Mouse (Mus musculus) limb, embryonic 15.5 days (tissue): ENCODE data around the gene Hcar2. TPM values are rescaled to one million over a fixed set of nuclear protein-coding genes. Genes with fewer than 3 reads are reported as not detected.

Experiments used
- ATAC-seq: fragments of 200-750 bp; cut with Nextera tagmentation; 2 replicates; pipeline ENCODE4 v1.8.0; 2017; ENCODE audit warnings: low read depth, moderate TSS enrichment; ENCODE audit not compliant: insufficient number of reproducible peaks, low FRiP score, low TSS enrichment
- H3K27ac ChIP-seq: fragments of 300-500 bp; sonication (generic); 2 replicates; pipeline ENCODE4 v1.5.1; 2015; ENCODE audit warnings: moderate library complexity, mild to moderate bottlenecking, inconsistent platforms
- H3K27me3 ChIP-seq: fragments of 300-500 bp; sonication (generic); 2 replicates; pipeline ENCODE4 v1.6.1; 2015; ENCODE audit warnings: inconsistent platforms
- H3K36me3 ChIP-seq: fragments of 300-500 bp; sonication (generic); 2 replicates; pipeline ENCODE4 v1.6.1; 2015; ENCODE audit warnings: inconsistent platforms
- H3K4me1 ChIP-seq: fragments of 300-500 bp; sonication (generic); 2 replicates; pipeline ENCODE4 v1.6.1; 2015; ENCODE audit warnings: inconsistent platforms
- H3K4me2 ChIP-seq: fragments of 300-500 bp; sonication (generic); 2 replicates; pipeline ENCODE4 v1.6.1; 2015; ENCODE audit warnings: mild to moderate bottlenecking, inconsistent platforms
- H3K4me3 ChIP-seq: fragments of 300-500 bp; sonication (generic); 2 replicates; pipeline ENCODE4 v1.5.1; 2015; ENCODE audit warnings: mild to moderate bottlenecking, inconsistent platforms
- H3K9ac ChIP-seq: fragments of 300-500 bp; sonication (generic); 2 replicates; pipeline ENCODE4 v1.6.1; 2015; ENCODE audit warnings: inconsistent platforms
- H3K9me3 ChIP-seq: fragments of 300-500 bp; sonication (generic); 2 replicates; pipeline ENCODE4 v1.6.1; 2016; ENCODE audit warnings: inconsistent platforms
- WGBS: fragments of 180-500 bp; shearing (Covaris S2); methylation state at CpG from one replicate; pipeline ENCODE4 v1.1.7; 2015; 5-methylcytosine and 5-hydroxymethylcytosine counted together
- polyA plus RNA-seq: library from polyadenylated mRNA; unstranded; fragments of >200 nt; fragmentation: Nextera tagmentation; extraction: Ambion mirVana; gene quantifications from 2 replicates; pipeline ENCODE4 v1.2.1, GENCODE M21; 2015

Gene Hcar2
- polyA plus RNA-seq, 1 experiment from 2014 or later = 9.4 TPM

DNA sequence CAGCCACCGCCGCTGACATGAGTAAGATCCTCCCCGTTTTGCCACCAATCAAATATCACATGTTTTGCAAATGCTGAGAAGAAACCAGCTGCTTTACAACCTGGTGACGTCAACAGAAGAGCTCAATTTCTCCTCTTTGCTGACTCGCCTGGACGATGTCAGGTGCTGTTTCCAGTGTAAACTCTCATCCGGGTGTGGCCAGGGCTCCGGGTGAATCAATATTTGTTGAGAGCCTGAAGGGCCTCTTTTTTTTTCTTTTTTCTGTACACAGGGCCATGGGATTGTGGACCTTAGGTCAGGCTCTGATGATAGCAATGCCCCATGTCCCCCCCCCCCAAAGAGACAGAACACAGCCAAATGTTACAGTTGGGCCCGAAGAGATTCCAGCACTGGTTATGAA lies 10.8 kb downstream of the Hcar2 start:
- 78% methylated on average over 9 of the region's 9 CpGs for WGBS
- Histone ChIP-seq H3K9ac (no peak overlapping the region), H3K27me3 (no peaks in the 10 kb centered on the region), H3K9me3 (no peaks in the 10 kb centered on the region), H3K36me3 (no peaks in the 10 kb centered on the region), H3K4me3 (no peak overlapping the region), H3K4me2 (no peak overlapping the region), H3K4me1 (no peaks in the 10 kb centered on the region), H3K27ac (no peak overlapping the region)
- ATAC-seq = no peak

DNA sequence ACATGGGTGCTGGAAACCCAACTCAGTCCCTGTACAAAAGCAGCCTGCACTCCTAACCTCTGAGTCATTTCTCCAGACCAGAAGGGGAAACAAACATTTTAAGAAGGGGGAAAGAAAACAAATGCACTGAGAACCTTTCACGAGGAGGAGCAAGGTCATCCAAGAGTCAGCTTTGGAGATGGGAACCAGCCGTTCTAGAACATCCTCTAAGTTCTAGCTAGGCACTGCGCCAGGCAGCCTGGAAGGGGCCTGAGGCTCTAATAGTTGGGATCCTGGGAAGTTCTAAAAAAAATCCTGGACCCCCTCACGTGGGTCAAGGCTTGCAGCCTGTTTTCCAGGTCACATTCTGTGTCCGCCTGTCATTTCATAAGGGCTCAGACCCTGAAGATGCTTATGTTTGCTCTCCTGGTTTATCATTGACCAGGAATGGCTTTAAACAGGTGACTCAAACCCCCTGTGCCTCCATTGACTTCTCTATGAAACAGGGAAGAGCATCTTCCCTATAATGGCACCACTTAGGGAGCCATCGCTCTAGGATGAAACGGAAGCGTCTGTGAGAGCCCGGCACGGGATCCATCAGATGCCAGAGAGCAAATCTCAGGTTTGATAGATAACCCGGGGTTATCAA lies 11.3 kb downstream of the Hcar2 start:
- H3K9ac ChIP-seq = no peak overlapping the region
- no peaks in the 10 kb centered on the region for H3K9me3 ChIP-seq
- no peak overlapping the region for H3K4me2 ChIP-seq
- no peaks in the 10 kb centered on the region for H3K27me3 ChIP-seq
- no peak overlapping the region for H3K27ac ChIP-seq
- no peak for ATAC-seq
- 84% methylated on average over 11 of the region's 11 CpGs for WGBS
- no peak overlapping the region for H3K4me3 ChIP-seq
- H3K4me1 ChIP-seq = no peaks in the 10 kb centered on the region
- H3K36me3 ChIP-seq = no peaks in the 10 kb centered on the region

GRCm38 (mm10) chr5:123851398-123851797 lies 13.9 kb downstream of the Hcar2 start:
- no peaks in the 10 kb centered on the region for H3K27me3 ChIP-seq
- H3K4me1 ChIP-seq = no peaks in the 10 kb centered on the region
- H3K4me2 ChIP-seq = no peak overlapping the region
- H3K9me3 ChIP-seq = no peaks in the 10 kb centered on the region
- 40% methylated on average over 2 of the region's 2 CpGs for WGBS
- no peak overlapping the region for H3K4me3 ChIP-seq
- no peaks in the 10 kb centered on the region for H3K36me3 ChIP-seq
- no peak for ATAC-seq
- H3K27ac ChIP-seq = no peak overlapping the region
- no peak overlapping the region for H3K9ac ChIP-seq

GRCm38 (mm10) chr5:123844316-123844715 lies 21.0 kb downstream of the Hcar2 start:
- Histone ChIP-seq H3K36me3 (no peaks in the 10 kb centered on the region), H3K9ac (no peak overlapping the region), H3K4me3 (no peak overlapping the region), H3K27ac (no peak overlapping the region), H3K9me3 (no peaks in the 10 kb centered on the region), H3K27me3 (no peaks in the 10 kb centered on the region), H3K4me1 (peaks cover 2% of the 10 kb centered on the region; the same call in 1 of the 2 replicates), H3K4me2 (no peak overlapping the region)
- WGBS = 92% methylated on average over 14 of the region's 14 CpGs
- no peak for ATAC-seq

GRCm38 (mm10) chr5:123843816-123844215 lies 21.5 kb downstream of the Hcar2 start:
- ATAC-seq = no peak
- WGBS = 42% methylated on average over 4 of the region's 4 CpGs

GRCm38 (mm10) chr5:123842935-123843282 lies 22.4 kb downstream of the Hcar2 start:
- no peak for ATAC-seq
- Histone ChIP-seq H3K4me3 (no peak overlapping the region), H3K27me3 (no peaks in the 10 kb centered on the region), H3K4me1 (peaks cover 2% of the 10 kb centered on the region; the same call in 1 of the 2 replicates), H3K36me3 (no peaks in the 10 kb centered on the region), H3K27ac (no peak overlapping the region), H3K9me3 (no peaks in the 10 kb centered on the region), H3K4me2 (no peak overlapping the region), H3K9ac (no peak overlapping the region)
- WGBS = 49% methylated on average over 3 of the region's 3 CpGs

More at GRCm38 (mm10) chr5:123843816-123844215, 21.5 kb downstream of the Hcar2 start:
- no peak overlapping the region for H3K4me2 ChIP-seq
- H3K36me3 ChIP-seq = no peaks in the 10 kb centered on the region
- H3K27ac ChIP-seq = no peak overlapping the region
- H3K9me3 ChIP-seq = no peaks in the 10 kb centered on the region
- H3K4me1 ChIP-seq = peaks cover 2% of the 10 kb centered on the region; the same call in 1 of the 2 replicates
- H3K4me3 ChIP-seq = no peak overlapping the region
- H3K9ac ChIP-seq = no peak overlapping the region
- H3K27me3 ChIP-seq = no peaks in the 10 kb centered on the region

GRCm38 (mm10) chr5:123842221-123842934 lies 22.9 kb downstream of the Hcar2 start:
- 62% methylated on average over 11 of the region's 11 CpGs for WGBS
- no peaks in the 10 kb centered on the region for H3K36me3 ChIP-seq
- peaks cover 2% of the 10 kb centered on the region; the same call in 1 of the 2 replicates for H3K4me1 ChIP-seq
- no peak overlapping the region for H3K4me3 ChIP-seq
- no peak overlapping the region for H3K4me2 ChIP-seq
- no peak overlapping the region for H3K27ac ChIP-seq
- H3K9me3 ChIP-seq = no peaks in the 10 kb centered on the region
- H3K9ac ChIP-seq = no peak overlapping the region
- ATAC-seq = no peak
- H3K27me3 ChIP-seq = no peaks in the 10 kb centered on the region

DNA sequence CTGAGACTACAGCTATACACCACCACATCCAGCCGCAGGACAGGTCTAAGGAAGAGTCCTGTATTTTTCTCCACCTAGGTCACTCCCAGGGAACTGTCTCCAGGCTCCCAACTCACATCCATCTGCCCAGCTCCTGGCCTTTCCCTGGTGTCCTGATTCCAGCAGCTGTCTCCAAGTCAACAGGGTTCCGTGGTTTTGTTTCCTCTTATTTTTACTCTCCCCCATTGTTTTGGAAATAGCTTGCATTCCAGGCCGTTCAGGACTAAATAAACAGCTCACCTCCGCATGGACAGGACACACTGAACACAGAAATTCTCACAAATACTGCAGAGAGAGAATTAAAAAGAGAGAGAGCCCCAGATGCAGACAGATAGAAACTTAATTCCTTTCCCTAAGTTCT lies 27.9 kb downstream of the Hcar2 start:
- WGBS = 57% methylated on average over 4 of the region's 4 CpGs
- H3K4me1 ChIP-seq = peaks cover 2% of the 10 kb centered on the region; the same call in 1 of the 2 replicates
- ATAC-seq = no peak
- H3K9me3 ChIP-seq = no peaks in the 10 kb centered on the region
- H3K4me3 ChIP-seq = no peak overlapping the region
- no peaks in the 10 kb centered on the region for H3K27me3 ChIP-seq
- no peak overlapping the region for H3K27ac ChIP-seq
- no peak overlapping the region for H3K9ac ChIP-seq
- H3K36me3 ChIP-seq = no peaks in the 10 kb centered on the region
- H3K4me2 ChIP-seq = no peak overlapping the region

DNA sequence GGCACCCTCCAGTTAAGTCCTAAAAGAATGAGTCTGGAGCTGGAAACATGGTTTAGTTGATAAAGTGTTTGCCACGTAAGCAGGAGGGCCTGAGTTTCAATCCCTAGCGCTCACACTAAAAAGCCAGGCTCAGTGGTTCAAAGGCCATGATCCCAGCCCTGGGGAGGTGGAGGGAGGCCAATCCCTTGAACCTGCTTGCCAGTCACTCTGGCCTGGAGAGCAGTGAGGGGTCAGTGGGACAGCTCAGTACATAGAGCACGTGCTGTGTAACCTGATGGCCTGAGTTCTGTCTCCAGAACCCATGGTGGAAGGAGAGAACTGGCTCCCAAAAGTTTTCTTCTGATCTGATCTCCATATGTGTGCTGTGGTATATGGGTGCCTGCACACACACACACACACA lies 30.5 kb downstream of the Hcar2 start:
- H3K9ac ChIP-seq = no peak overlapping the region
- 78% methylated on average over 3 of the region's 3 CpGs for WGBS
- no peak overlapping the region for H3K27ac ChIP-seq
- H3K36me3 ChIP-seq = no peaks in the 10 kb centered on the region
- no peak overlapping the region for H3K4me3 ChIP-seq
- no peaks in the 10 kb centered on the region for H3K4me1 ChIP-seq
- no peaks in the 10 kb centered on the region for H3K27me3 ChIP-seq
- no peaks in the 10 kb centered on the region for H3K9me3 ChIP-seq
- no peak for ATAC-seq
- H3K4me2 ChIP-seq = no peak overlapping the region

DNA sequence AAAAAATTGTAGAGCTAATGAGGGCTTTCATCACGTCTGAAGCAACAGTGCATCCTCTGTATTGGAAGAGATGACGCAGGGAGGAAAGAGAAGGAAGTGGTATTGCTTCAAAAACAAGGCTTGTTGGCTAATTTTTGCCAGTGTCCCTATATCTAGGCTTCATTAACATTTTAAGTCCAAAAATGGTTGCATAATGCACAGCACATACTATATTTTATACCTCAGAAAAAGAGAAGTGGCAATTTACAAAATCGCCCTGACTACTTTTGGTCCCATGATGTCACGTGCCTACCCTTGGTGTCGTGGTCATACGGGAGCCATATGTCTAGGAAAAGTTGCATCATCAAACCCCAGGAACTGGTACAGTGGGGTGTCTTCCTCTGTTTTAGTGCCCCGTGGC lies 33.0 kb downstream of the Hcar2 start:
- H3K9ac ChIP-seq = no peak overlapping the region
- no peak for ATAC-seq
- H3K4me2 ChIP-seq = no peak overlapping the region
- no peaks in the 10 kb centered on the region for H3K36me3 ChIP-seq
- 85% methylated on average over 7 of the region's 7 CpGs for WGBS
- H3K27me3 ChIP-seq = no peaks in the 10 kb centered on the region
- no peak overlapping the region for H3K27ac ChIP-seq
- H3K4me1 ChIP-seq = 0 out of 2 replicates have a peak, but pooled peaks cover 4% of the 10 kb centered on the region
- H3K9me3 ChIP-seq = no peaks in the 10 kb centered on the region
- H3K4me3 ChIP-seq = no peak overlapping the region

GRCm38 (mm10) chr5:123827659-123828091 lies 37.6 kb downstream of the Hcar2 start:
- WGBS = 44% methylated on average over 6 of the region's 6 CpGs
- no peak for ATAC-seq
- H3K4me3 ChIP-seq = no peak overlapping the region
- H3K27ac ChIP-seq = no peak overlapping the region
- no peak overlapping the region for H3K9ac ChIP-seq
- H3K36me3 ChIP-seq = peaks cover 2% of the 10 kb centered on the region; the same call in 1 of the 2 replicates
- H3K9me3 ChIP-seq = no peaks in the 10 kb centered on the region
- H3K4me2 ChIP-seq = no peak overlapping the region
- H3K27me3 ChIP-seq = no peaks in the 10 kb centered on the region
- H3K4me1 ChIP-seq = 0 out of 2 replicates have a peak, but pooled peaks cover 4% of the 10 kb centered on the region

- no peaks in the 10 kb centered on the region for H3K27me3 ChIP-seq
- H3K4me3 ChIP-seq = no peak overlapping the region
- H3K9me3 ChIP-seq = no peaks in the 10 kb centered on the region
- ATAC-seq = no peak
- no peak overlapping the region for H3K27ac ChIP-seq
- H3K36me3 ChIP-seq = peaks cover 27% of the 10 kb centered on the region
- H3K4me1 ChIP-seq = 0 out of 2 replicates have a peak, but pooled peaks cover 2% of the 10 kb centered on the region
- H3K4me2 ChIP-seq = no peak overlapping the region
- H3K9ac ChIP-seq = no peak overlapping the region
- WGBS = 44% methylated on average over 7 of the region's 7 CpGs
Measured at GRCm38 (mm10) chr5:123822706-123823105, 42.6 kb downstream of the Hcar2 start.
